Mouse (Mus musculus) spleen, adult 2 months (tissue): ENCODE data around the gene Arhgdia.

Source experiments
- CTCF ChIP-seq: fragments of 200-500 bp; IDR thresholded peaks from 2 replicates; pipeline ENCODE4 v1.5.1; 2011; ENCODE audit warnings: mild to moderate bottlenecking, inconsistent platforms; ENCODE audit not compliant: insufficient read depth, insufficient read length, insufficient replicate concordance; ENCODE audit errors: extremely low read depth
- POLR2A ChIP-seq: fragments of 200-500 bp; IDR thresholded peaks from 2 replicates; pipeline ENCODE4 v1.6.1; 2011; ENCODE audit warnings: low read depth, low read length, inconsistent platforms

DNA sequence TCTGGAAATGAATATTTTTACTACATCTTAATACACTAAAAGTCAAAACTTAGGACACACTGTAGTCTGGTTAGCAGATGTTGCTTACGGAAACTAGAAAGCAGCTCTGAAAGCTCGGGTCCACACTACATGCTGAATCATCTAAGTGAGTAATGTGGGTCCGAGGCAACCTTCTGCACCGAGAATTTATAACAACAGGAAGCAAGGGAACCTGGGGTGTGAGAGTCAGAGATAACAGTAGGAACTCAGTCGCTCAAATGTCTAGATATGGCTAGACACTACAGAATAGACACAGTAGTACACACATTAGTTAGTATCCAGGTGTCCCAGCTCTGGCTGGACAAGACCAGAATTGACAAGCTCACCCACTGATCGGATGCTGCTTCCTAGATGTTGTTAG lies 7.1 kb upstream of the Arhgdia start:
- TF ChIP-seq POLR2A: no peak
- no peak for TF ChIP-seq CTCF
